Mouse (Mus musculus) MEL (cell line): ENCODE results near the gene Ablim2. TPM values are rescaled to one million over a fixed set of nuclear protein-coding genes. Genes with fewer than 3 reads are reported as not detected.

Experiments
- DNase-seq: peaks from one replicate; pipeline ENCODE4 v3.0.0; 2011; ENCODE audit warnings: low read depth, low spot score
- H3K27ac ChIP-seq: 2 replicates; pipeline ENCODE4 v1.5.1; 2012; ENCODE audit warnings: low read depth, mild to moderate bottlenecking, control low read depth, low read length, moderate library complexity; ENCODE audit not compliant: control insufficient read depth
- H3K27me3 ChIP-seq, 2 experiments: fragments of 150-350 bp in 1 of 2; sonication (generic) in 1 of 2; 2 replicates each; pipeline ENCODE4 v1.6.1; 2012; ENCODE audit warnings: low read length in 2 of 2, mild to moderate bottlenecking in 2 of 2, improper control_type of control experiment in 1 of 2, moderate library complexity in 1 of 2; ENCODE audit not compliant: insufficient read depth in 2 of 2, control insufficient read depth in 1 of 2
- H3K36me3 ChIP-seq, 2 experiments: 2 replicates each; pipeline ENCODE4 v1.6.1; 2012 to 2014; ENCODE audit warnings: low read length in 2 of 2, improper control_type of control experiment in 1 of 2, inconsistent platforms in 1 of 2, mild to moderate bottlenecking in 1 of 2; ENCODE audit not compliant: insufficient read depth in 2 of 2, control insufficient read depth in 1 of 2
- H3K4me1 ChIP-seq, 2 experiments: fragments of 150-350 bp in 1 of 2; sonication (generic) in 1 of 2; 2 replicates each; pipeline ENCODE4 v1.6.1; 2012; ENCODE audit warnings: low read length in 2 of 2, improper control_type of control experiment in 1 of 2, mild to moderate bottlenecking in 1 of 2; ENCODE audit not compliant: insufficient read depth in 2 of 2, control insufficient read depth in 1 of 2
- H3K4me3 ChIP-seq, 2 experiments: fragments of 150-350 bp in 1 of 2; sonication (generic) in 1 of 2; 2 replicates each; pipeline ENCODE4 v1.5.1; 2012; ENCODE audit warnings: low read depth in 2 of 2, low read length in 2 of 2, mild to moderate bottlenecking in 2 of 2, moderate library complexity in 2 of 2, control low read depth in 1 of 2, improper control_type of control experiment in 1 of 2; ENCODE audit not compliant: control insufficient read depth in 1 of 2, insufficient read depth in 1 of 2
- H3K79me2 ChIP-seq: 2 replicates; pipeline ENCODE4 v1.6.1; 2012; ENCODE audit warnings: mild to moderate bottlenecking, low read length, moderate library complexity; ENCODE audit not compliant: control insufficient read depth, poor library complexity, insufficient read depth
- H3K9ac ChIP-seq: 2 replicates; pipeline ENCODE4 v1.6.1; 2012; ENCODE audit warnings: low read depth, mild to moderate bottlenecking, control low read depth, low read length, moderate library complexity; ENCODE audit not compliant: control insufficient read depth, poor library complexity, severe bottlenecking
- H3K9me3 ChIP-seq: fragments of 150-350 bp; sonication (generic); replicated peaks from 2 replicates; pipeline ENCODE4 v1.6.1; 2012; ENCODE audit warnings: mild to moderate bottlenecking, low read length, improper control_type of control experiment, moderate library complexity; ENCODE audit not compliant: insufficient read depth
- BHLHE40 ChIP-seq: IDR thresholded peaks from 2 replicates; pipeline ENCODE4 v1.6.1; 2012; ENCODE audit warnings: low read depth, mild to moderate bottlenecking, inconsistent platforms, low read length, improper control_type of control experiment, borderline replicate concordance
- CHD2 ChIP-seq: IDR thresholded peaks from 2 replicates; pipeline ENCODE4 v1.6.1; 2011; ENCODE audit warnings: low read length, improper control_type of control experiment
- E2F4 ChIP-seq: IDR thresholded peaks from 2 replicates; pipeline ENCODE4 v1.6.1; 2011; ENCODE audit warnings: low read depth, low read length, improper control_type of control experiment, borderline replicate concordance
- ELF1 ChIP-seq: IDR thresholded peaks from 2 replicates; pipeline ENCODE4 v1.6.1; 2014; ENCODE audit warnings: low read depth, mild to moderate bottlenecking, inconsistent platforms, low read length, improper control_type of control experiment, moderate library complexity
- EP300 ChIP-seq, 2 experiments: IDR thresholded peaks; 2 replicates each; pipeline ENCODE4 v1.6.1; 2011; ENCODE audit warnings: improper control_type of control experiment in 2 of 2, low read length in 2 of 2, low read depth in 1 of 2, mild to moderate bottlenecking in 1 of 2
- GABPA ChIP-seq: IDR thresholded peaks from 2 replicates; pipeline ENCODE4 v1.6.1; 2012; ENCODE audit warnings: low read depth, mild to moderate bottlenecking, inconsistent platforms, low read length, improper control_type of control experiment, moderate library complexity
- GATA1 ChIP-seq: IDR thresholded peaks from 2 replicates; pipeline ENCODE4 v1.6.1; 2011; ENCODE audit warnings: low read depth, low read length, improper control_type of control experiment
- JUND ChIP-seq: IDR thresholded peaks from 2 replicates; pipeline ENCODE4 v1.6.1; 2011; ENCODE audit warnings: low read depth, mild to moderate bottlenecking, improper control_type of control experiment, low read length
- MAX ChIP-seq: IDR thresholded peaks from 2 replicates; pipeline ENCODE4 v1.6.1; 2011; ENCODE audit warnings: low read length, improper control_type of control experiment
- MEF2A ChIP-seq: IDR thresholded peaks from 2 replicates; pipeline ENCODE4 v1.6.1; 2014; ENCODE audit warnings: low read depth, mild to moderate bottlenecking, inconsistent platforms, low read length, improper control_type of control experiment; ENCODE audit not compliant: poor library complexity, insufficient replicate concordance, severe bottlenecking; ENCODE audit errors: extremely low read depth
- MXI1 ChIP-seq: IDR thresholded peaks from 2 replicates; pipeline ENCODE4 v1.6.1; 2011; ENCODE audit warnings: mild to moderate bottlenecking, low read depth, low read length, improper control_type of control experiment
- MYB ChIP-seq: IDR thresholded peaks from 2 replicates; pipeline ENCODE4 v1.6.1; 2011; ENCODE audit warnings: mild to moderate bottlenecking, low read depth, low read length, improper control_type of control experiment
- NELFE ChIP-seq: IDR thresholded peaks from 2 replicates; pipeline ENCODE4 v1.6.1; 2011; ENCODE audit warnings: low read depth, low read length, improper control_type of control experiment
- POLR2AphosphoS2 ChIP-seq: IDR thresholded peaks from 2 replicates; pipeline ENCODE4 v1.6.1; 2011; ENCODE audit warnings: low read length, improper control_type of control experiment
- RCOR1 ChIP-seq: IDR thresholded peaks from 2 replicates; pipeline ENCODE4 v1.6.1; 2012; ENCODE audit warnings: low read depth, mild to moderate bottlenecking, inconsistent platforms, low read length, improper control_type of control experiment
- SIN3A ChIP-seq: IDR thresholded peaks from 2 replicates; pipeline ENCODE4 v1.6.1; 2012; ENCODE audit warnings: low read length, improper control_type of control experiment, inconsistent platforms
- SMC3 ChIP-seq: IDR thresholded peaks from 2 replicates; pipeline ENCODE4 v1.6.1; 2011; ENCODE audit warnings: low read depth, low read length, improper control_type of control experiment
- TAL1 ChIP-seq: IDR thresholded peaks from 2 replicates; pipeline ENCODE4 v1.6.1; 2012; ENCODE audit warnings: mild to moderate bottlenecking, inconsistent platforms, low read length, moderate library complexity, mixed read lengths
- TBP ChIP-seq: IDR thresholded peaks from 2 replicates; pipeline ENCODE4 v1.8.0; 2011; ENCODE audit warnings: low read depth, low read length, improper control_type of control experiment
- TCF12 ChIP-seq: IDR thresholded peaks from 2 replicates; pipeline ENCODE4 v1.6.1; 2014; ENCODE audit warnings: low read depth, mild to moderate bottlenecking, inconsistent platforms, low read length, improper control_type of control experiment, moderate library complexity
- UBTF ChIP-seq: IDR thresholded peaks from 2 replicates; pipeline ENCODE4 v1.6.1; 2012; ENCODE audit warnings: low read depth, mild to moderate bottlenecking, inconsistent platforms, low read length, improper control_type of control experiment, moderate library complexity, borderline replicate concordance; ENCODE audit not compliant: insufficient read depth
- USF2 ChIP-seq, 2 experiments: IDR thresholded peaks; 2 replicates each; pipeline ENCODE4 v1.6.1; 2011 to 2012; ENCODE audit warnings: improper control_type of control experiment in 2 of 2, low read length in 2 of 2, borderline replicate concordance in 1 of 2, inconsistent platforms in 1 of 2, low read depth in 1 of 2, mild to moderate bottlenecking in 1 of 2; ENCODE audit not compliant: insufficient read depth in 1 of 2
- ZKSCAN1 ChIP-seq: IDR thresholded peaks from 2 replicates; pipeline ENCODE4 v1.6.1; 2012; ENCODE audit warnings: low read depth, mild to moderate bottlenecking, inconsistent platforms, low read length, improper control_type of control experiment, moderate library complexity
- ZMIZ1 ChIP-seq: IDR thresholded peaks from 2 replicates; pipeline ENCODE4 v1.6.1; 2012; ENCODE audit warnings: low read depth, mild to moderate bottlenecking, inconsistent platforms, low read length, improper control_type of control experiment, moderate library complexity
- polyA plus RNA-seq, 2 experiments: library from polyadenylated mRNA; stranded (reverse) in 1 of 2; unstranded in 1 of 2; fragments of >175 nt in 1 of 2; fragments of >200 nt in 1 of 2; gene quantifications; 2 replicates each; pipeline versions ENCODE4 v1.2.1 to v1.2.4; 2012; ENCODE audit warnings: low replicate concordance in 2 of 2, low read depth in 1 of 2; ENCODE audit not compliant: insufficient read length in 2 of 2, insufficient read depth in 1 of 2, missing spikeins in 1 of 2
- total RNA-seq: library from RNA; depleted of rRNA; stranded (reverse); fragments of 300-350 nt; gene quantifications from 2 replicates; pipeline ENCODE4 v1.2.3, GENCODE M21; 2012

Ablim2 gene
- total and polyA plus RNA-seq, 3 experiments, result not detected

DNA sequence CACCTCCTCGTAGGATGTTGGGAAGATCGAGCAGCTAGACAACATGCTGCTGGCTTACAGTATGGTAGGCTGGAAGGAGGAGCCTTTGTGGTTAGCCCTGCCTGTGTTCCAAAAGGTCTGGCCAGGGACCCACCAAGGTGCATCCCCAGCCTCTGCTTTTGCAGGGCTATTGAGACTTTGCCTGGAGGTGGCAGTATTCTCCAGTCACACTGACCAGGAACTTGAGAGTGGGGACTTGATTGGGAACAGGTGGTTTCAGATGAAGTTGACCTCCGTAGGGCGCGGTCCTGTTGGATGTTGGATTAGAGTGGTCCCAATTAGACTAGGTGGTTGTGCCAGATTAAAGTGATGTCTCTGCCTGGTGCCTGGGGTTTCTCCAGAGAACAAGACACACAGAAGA is 30.2 kb upstream of the Ablim2 start:
- TF ChIP-seq UBTF, result no peak
- TF ChIP-seq MAX, result no peak
- no peak for TF ChIP-seq JUND
- no peak for TF ChIP-seq MXI1
- TF ChIP-seq EP300 (IDR thresholded peaks at IDR 0.05; ENCODE audit: low read depth in 1 of 2, low read length in 2 of 2), result no peak
- TF ChIP-seq GABPA, result no peak
- TF ChIP-seq TCF12, result no peak
- no peak for TF ChIP-seq SIN3A
- TF ChIP-seq RCOR1, result no peak
- TF ChIP-seq POLR2AphosphoS2, result no peak
- no peak for TF ChIP-seq E2F4
- TF ChIP-seq USF2 (IDR thresholded peaks at IDR 0.05; ENCODE audit: borderline replicate concordance in 1 of 2, insufficient read depth in 1 of 2, low read depth in 1 of 2, low read length in 2 of 2), result no peak
- TF ChIP-seq ZKSCAN1, result no peak
- TF ChIP-seq CHD2, result no peak
- TF ChIP-seq TAL1, result no peak
- no peak for TF ChIP-seq TBP
- no peak for TF ChIP-seq MEF2A
- TF ChIP-seq GATA1, result no peak
- no peaks in the 10 kb centered on the region for H3K36me3 ChIP-seq
- no peaks in the 10 kb centered on the region for H3K9me3 ChIP-seq
- no peak overlapping the region for H3K9ac ChIP-seq
- DNase-seq, result no peak
- no peak overlapping the region for H3K4me3 ChIP-seq
- H3K4me1 ChIP-seq, result no peaks in the 10 kb centered on the region
- no peak overlapping the region for H3K27ac ChIP-seq
- H3K79me2 ChIP-seq, result no peaks in the 10 kb centered on the region
- H3K27me3 ChIP-seq, result no peaks in the 10 kb centered on the region

DNA sequence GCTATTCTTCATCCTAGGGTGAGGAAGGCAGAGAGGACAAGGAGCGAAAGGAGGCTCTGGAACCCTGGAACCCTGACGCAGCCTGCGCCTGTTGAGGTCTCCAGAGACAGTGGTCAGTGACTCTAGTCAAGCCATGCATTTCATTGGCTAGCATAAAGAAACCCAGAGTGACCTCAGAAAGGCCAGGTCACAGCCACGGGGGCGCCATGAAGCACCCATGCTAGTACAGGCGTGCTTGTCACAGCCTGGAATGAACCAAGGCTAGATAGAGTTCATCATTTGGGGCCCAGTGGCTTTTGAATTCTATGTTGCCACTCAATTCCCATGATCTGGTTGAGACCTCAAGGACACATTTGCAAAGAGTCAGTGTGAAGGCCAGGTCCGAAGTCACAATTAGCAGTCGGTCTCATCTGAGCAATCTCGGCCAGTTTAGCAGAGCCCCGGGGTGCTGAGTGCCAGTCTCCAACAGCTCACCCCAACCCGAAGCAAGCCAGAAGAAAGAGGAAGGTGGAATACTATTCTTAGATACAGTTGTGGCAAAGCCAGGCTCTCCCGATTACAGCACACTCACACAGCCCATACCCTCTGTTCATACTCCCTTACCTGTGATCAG is 29.2 kb upstream of the Ablim2 start:
- no peaks in the 10 kb centered on the region for H3K27me3 ChIP-seq
- H3K4me3 ChIP-seq, result no peak overlapping the region
- H3K9ac ChIP-seq, result no peak overlapping the region
- no peaks in the 10 kb centered on the region for H3K36me3 ChIP-seq
- H3K4me1 ChIP-seq, result no peaks in the 10 kb centered on the region
- no peak overlapping the region for H3K27ac ChIP-seq
- TF ChIP-seq UBTF (no peak), ELF1 (no peak), ZMIZ1 (no peak), POLR2AphosphoS2 (no peak), BHLHE40 (no peak), USF2 (IDR thresholded peaks at IDR 0.05; ENCODE audit: borderline replicate concordance in 1 of 2, insufficient read depth in 1 of 2, low read depth in 1 of 2, low read length in 2 of 2) (no peak), MYB (no peak), MXI1 (no peak), SMC3 (no peak), EP300 (IDR thresholded peaks at IDR 0.05; ENCODE audit: low read depth in 1 of 2, low read length in 2 of 2) (no peak), NELFE (no peak), TBP (no peak)
- no peaks in the 10 kb centered on the region for H3K79me2 ChIP-seq
- DNase-seq, result no peak
- no peaks in the 10 kb centered on the region for H3K9me3 ChIP-seq
